11 mouse cellular contexts compared by ENCODE assay signal in the genomic region with DNA sequence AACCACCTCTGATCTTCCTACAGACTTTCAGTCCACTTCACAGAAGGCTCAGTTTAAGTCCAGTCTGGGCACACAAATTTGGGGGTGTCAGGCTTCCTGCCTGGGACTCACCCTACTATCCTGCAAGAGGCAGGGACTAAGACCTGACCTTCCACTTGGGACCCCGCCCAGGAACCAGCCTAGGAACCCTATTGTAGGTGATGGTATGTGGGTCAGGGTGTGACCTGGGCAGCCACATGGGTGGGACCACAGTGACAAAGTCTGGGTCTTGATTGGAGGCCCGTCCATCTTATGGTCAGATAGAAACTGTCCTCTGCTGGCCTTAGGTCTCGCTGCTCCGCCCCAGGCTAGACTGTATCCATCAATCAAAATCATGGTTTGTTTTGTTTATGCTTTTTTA. TPM values are rescaled to one million over a fixed set of nuclear protein-coding genes. Genes with fewer than 3 reads are reported as not detected.
DNase-seq lines count a peak whose midpoint lies in the region; ATAC-seq and TF ChIP-seq lines count a peak whose summit lies in the region.
"Had no signal": no experiment of that assay in that cellular context is flagged by ENCODE, and none has a peak within 500 bp of the region (broad histone marks: within the 10 kb centered on the region; RNA-seq: fewer than 3 reads in every experiment).

No protein-coding gene starts in this region.

- TF ChIP-seq CTCF in thymus, adult 2 months (IDR thresholded peaks at IDR 0.05; ENCODE audit: borderline replicate concordance, control insufficient read depth, extremely low read depth, insufficient read depth, low read length, poor library complexity), result no peak
- TF ChIP-seq CTCF in liver, postnatal 0 days (IDR thresholded peaks at IDR 0.05; ENCODE audit: low read depth), result no peak
- no peak for TF ChIP-seq CTCF in gastrocnemius, adult 2 months (IDR thresholded peaks at IDR 0.05)

- H3K4me1 ChIP-seq in thymus, adult 2 months (replicated peaks; ENCODE audit: control insufficient read depth, insufficient read depth, low read length), result peaks cover 61% of the 10 kb centered on the region
- H3K4me1 ChIP-seq in liver, postnatal 0 days (ENCODE audit: insufficient read depth), result peaks cover 51% of the 10 kb centered on the region

- peaks cover 3% of the 10 kb centered on the region; the same call in 1 of the 2 replicates for H3K36me3 ChIP-seq in thymus, adult 2 months (ENCODE audit: control insufficient read depth, insufficient read depth, low read length)
- H3K36me3 ChIP-seq in liver, postnatal 0 days (replicated peaks; ENCODE audit: insufficient read depth, low read length), result peaks cover 12% of the 10 kb centered on the region; the same call in 1 of the 2 replicates
- H3K36me3 ChIP-seq: embryonic facial prominence, embryonic 12.5 days had no signal

- H3K9me3 ChIP-seq in liver, postnatal 0 days (ENCODE audit: low read length), result no peaks in the 10 kb centered on the region
- H3K9me3 ChIP-seq: embryonic facial prominence, embryonic 12.5 days had no signal

- peak overlapping the region; percentile 70; the same call in 1 of the 2 replicates for H3K9ac ChIP-seq in liver, postnatal 0 days (replicated peaks)

- no peak for TF ChIP-seq POLR2A in thymus, adult 2 months (IDR thresholded peaks at IDR 0.05; ENCODE audit: control insufficient read depth, extremely low read depth, insufficient read depth, low read length, poor library complexity)

- TF ChIP-seq EP300 in liver, postnatal 0 days (IDR thresholded peaks at IDR 0.05; ENCODE audit: low read depth), result no peak

- 48% methylated on average over 4 of the region's 4 CpGs for WGBS in thymus, adult 2 months
- 51% methylated on average over 4 of the region's 4 CpGs for WGBS in liver, postnatal 0 days (ENCODE audit: insufficient replicate concordance)

- H3K27ac ChIP-seq in thymus, adult 2 months (ENCODE audit: control insufficient read depth, insufficient read depth, low read length), result peak overlapping the region; percentile 94
- H3K27ac ChIP-seq in liver, postnatal 0 days (ENCODE audit: low read depth), result peak overlapping the region; percentile 82
- no peak overlapping the region for H3K27ac ChIP-seq in gastrocnemius, adult 2 months
- H3K27ac ChIP-seq: embryonic facial prominence, embryonic 12.5 days had no signal

- peak overlapping the region; percentile 81 for H3K4me2 ChIP-seq in liver, postnatal 0 days (ENCODE audit: low read depth, low read length)

- peak overlapping the region; percentile 77 for H3K4me3 ChIP-seq in thymus, adult 2 months (ENCODE audit: control insufficient read depth, insufficient read depth, low read length)
- peak overlapping the region; percentile 62 for H3K4me3 ChIP-seq in liver, postnatal 0 days (ENCODE audit: low read depth, low read length)
- no peak overlapping the region for H3K4me3 ChIP-seq in gastrocnemius, adult 2 months

- no peaks in the 10 kb centered on the region for H3K27me3 ChIP-seq in thymus, adult 2 months (ENCODE audit: control insufficient read depth, insufficient read depth, low read length)
- no peaks in the 10 kb centered on the region for H3K27me3 ChIP-seq in liver, postnatal 0 days (ENCODE audit: insufficient read depth, low read length)

- intact Hi-C loops in gastrocnemius, adult 2 months (cut with DNase I), result no loop called here

- ATAC-seq in liver, postnatal 0 days, result no peak

- peak; percentile 57 for DNase-seq in cerebellum, adult 9-11 months
- DNase-seq in cerebellum, postnatal 36 days, result no peak
- DNase-seq in thymus, adult 2 months, result no peak
- DNase-seq in thymus, postnatal 25 days, result no peak
- DNase-seq in liver, postnatal 0 days, result peak; percentile 16
- no peak for DNase-seq in urinary bladder, adult 2 months (ENCODE audit: low spot score)
- no peak for DNase-seq in thymus, postnatal 10 days (ENCODE audit: low spot score in 2 of 2)
- no peak for DNase-seq in gastrocnemius, adult 2 months
- DNase-seq: heart, adult 18-20 months; lung, adult 2 months had no signal

RNA-seq across cellular contexts. Expression of a gene that starts 1.1 kb away (rescaled TPM):
- 767 and 809 TPM in 2 replicates for polyA plus RNA-seq in thymus, adult 2 months (2012; rRNA removed)
- 15.3 and 16.7 TPM in 2 replicates for polyA plus RNA-seq in liver, postnatal 0 days (2015; fragmentation: Nextera tagmentation; extraction: Ambion mirVana)
- 4.5 and 5.3 TPM in 2 replicates for polyA plus RNA-seq in urinary bladder, adult 2 months (2012; rRNA removed)
- total RNA-seq in gastrocnemius, adult 2 months (2021), result not detected

RNA-seq across cellular contexts. Expression of a gene that starts 22.8 kb away (rescaled TPM):
- 6.3 and 6.9 TPM in 2 replicates for polyA plus RNA-seq in thymus, adult 2 months (2012; rRNA removed)
- 3.0 TPM in 2 replicates for polyA plus RNA-seq in liver, postnatal 0 days (2015; fragmentation: Nextera tagmentation; extraction: Ambion mirVana)
- polyA plus RNA-seq in urinary bladder, adult 2 months (2012; rRNA removed), result 4.8 and 7.4 TPM in 2 replicates
- total RNA-seq in gastrocnemius, adult 2 months (2021), result 1 to 10 TPM; 2.1 to 2.9 TPM

RNA-seq across cellular contexts. Expression of a gene that starts 35.4 kb away (rescaled TPM):
- polyA plus RNA-seq in thymus, adult 2 months (2012; rRNA removed), result 42.6 and 56.8 TPM in 2 replicates
- polyA plus RNA-seq in liver, postnatal 0 days (2015; fragmentation: Nextera tagmentation; extraction: Ambion mirVana), result 1.3 and 2.8 TPM in 2 replicates
- polyA plus RNA-seq in urinary bladder, adult 2 months (2012; rRNA removed), result 7.7 and 11.7 TPM in 2 replicates
- 1 to 10 TPM in 1 of 2 experiments, not detected in 1; 1.4 TPM for total RNA-seq in gastrocnemius, adult 2 months (2021)

RNA-seq across cellular contexts. Expression of a gene that starts 48.3 kb away (rescaled TPM):
- 68.0 and 77.5 TPM in 2 replicates for polyA plus RNA-seq in thymus, adult 2 months (2012; rRNA removed)
- polyA plus RNA-seq in liver, postnatal 0 days (2015; fragmentation: Nextera tagmentation; extraction: Ambion mirVana), result 4.3 and 4.6 TPM in 2 replicates
- polyA plus RNA-seq in urinary bladder, adult 2 months (2012; rRNA removed), result 14.9 and 17.1 TPM in 2 replicates
- total RNA-seq in gastrocnemius, adult 2 months (2021), result 1 to 10 TPM; 2.1 to 2.5 TPM

RNA-seq across cellular contexts. Expression of a gene that starts 52.8 kb away (rescaled TPM):
- polyA plus RNA-seq in thymus, adult 2 months (2012; rRNA removed), result 1.6 and 2.0 TPM in 2 replicates
- polyA plus RNA-seq in liver, postnatal 0 days (2015; fragmentation: Nextera tagmentation; extraction: Ambion mirVana), result 0.25 and 0.36 TPM in 2 replicates
- 0.44 and 0.47 TPM in 2 replicates for polyA plus RNA-seq in urinary bladder, adult 2 months (2012; rRNA removed)
- not detected for total RNA-seq in gastrocnemius, adult 2 months (2021)

Comparison
In these comparisons a context has a peak if more than half of its experiments do, and no peak if none do; other contexts are left out.
1. DNase-seq: peak in cerebellum, adult 9-11 months (single experiment) and liver, postnatal 0 days (single experiment); none in cerebellum, postnatal 36 days (0 of 2), thymus, adult 2 months (single experiment), thymus, postnatal 25 days (single experiment), urinary bladder, adult 2 months (single experiment), thymus, postnatal 10 days (0 of 2) and gastrocnemius, adult 2 months (single experiment).
2. RNA of a gene that starts 1.1 kb away (polyA plus RNA-seq): 767 to 809 TPM in thymus, adult 2 months; 15.3 to 16.7 TPM in liver, postnatal 0 days and 4.5 to 5.3 TPM in urinary bladder, adult 2 months; every median in the first group is over 10 times any median in the second.